Mouse (Mus musculus): Measurements from ENCODE around the gene Ldlrad3.

Ldlrad3 gene

DNA sequence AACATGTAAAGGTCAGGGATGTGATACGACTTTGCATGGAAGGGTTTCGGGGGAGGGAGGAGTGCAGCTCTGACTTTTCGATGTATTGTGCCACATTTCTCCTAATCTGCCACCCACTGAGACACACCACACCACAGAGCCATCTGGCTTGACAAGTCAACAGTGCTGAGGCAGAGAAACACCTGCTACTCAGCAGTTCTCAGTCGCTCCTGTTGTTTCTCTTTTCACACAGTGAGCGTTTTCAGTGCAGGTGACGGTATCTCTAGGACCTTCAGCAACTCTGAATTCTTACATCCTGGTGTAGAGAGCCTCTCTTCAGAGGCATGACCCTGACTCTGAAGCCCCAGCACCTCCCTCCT lies 68.8 kb downstream of the Ldlrad3 start:
- in situ Hi-C loops (cut with MboI, MseI): no loop called here

- in situ Hi-C loops (cut with MboI, MseI): no loop called here
These were observed 69.4 kb downstream of the Ldlrad3 start for GRCm38 (mm10) chr2:102116521-102117401.

- in situ Hi-C loops (cut with MboI, MseI): no loop called here
These were observed 72.4 kb downstream of the Ldlrad3 start for GRCm38 (mm10) chr2:102113801-102114200.

GRCm38 (mm10) chr2:102113323-102113722 lies 72.9 kb downstream of the Ldlrad3 start:
- in situ Hi-C loops (cut with MboI, MseI): no loop called here

DNA sequence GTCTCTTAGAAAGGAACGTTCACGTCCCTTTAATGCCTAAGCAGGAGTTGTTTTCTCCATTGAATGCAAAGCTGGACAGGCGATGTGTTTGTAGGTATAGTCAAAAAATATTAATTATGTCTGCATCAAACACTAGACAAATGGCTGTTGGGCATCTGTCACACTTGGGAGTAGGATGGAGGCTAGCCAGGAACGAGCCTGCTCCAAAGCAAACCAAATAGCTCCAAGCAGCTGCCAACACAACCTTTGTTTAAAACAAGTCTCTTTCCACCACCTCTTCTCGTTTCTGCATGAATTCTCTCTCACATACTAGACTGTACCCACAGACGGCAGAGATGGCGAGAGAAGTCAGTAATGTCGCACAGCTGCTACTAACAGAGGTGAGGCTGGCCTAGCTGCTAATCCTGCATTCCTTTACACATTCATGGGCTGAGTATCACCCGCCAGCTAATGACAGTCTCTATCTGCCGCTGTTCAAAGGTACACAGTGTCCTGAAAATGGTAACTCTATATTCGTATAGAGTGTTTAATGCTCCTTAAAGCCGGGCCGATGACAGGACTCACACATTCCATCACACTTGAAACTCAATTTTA lies 74.2 kb downstream of the Ldlrad3 start:
- in situ Hi-C loops (cut with MboI, MseI): no loop called here

DNA sequence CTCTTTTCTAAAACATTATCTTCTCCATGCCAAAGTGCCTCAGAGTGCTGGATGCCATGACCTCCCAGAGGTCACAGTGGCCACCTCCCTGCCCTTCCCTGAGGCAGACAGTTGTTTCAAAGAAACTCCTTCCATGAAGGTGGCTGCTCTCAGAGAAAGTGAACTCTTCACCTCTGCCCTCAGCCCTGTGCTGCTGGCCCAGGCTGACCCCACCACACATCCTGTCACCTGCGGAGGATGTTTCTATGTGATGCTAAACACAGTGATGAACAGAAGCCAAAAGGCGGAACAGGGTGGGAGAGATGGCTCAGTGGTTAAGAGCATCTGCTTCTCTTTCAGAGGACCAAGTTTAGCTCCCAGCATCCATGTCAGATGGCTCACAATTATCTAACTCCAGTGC lies 75.9 kb downstream of the Ldlrad3 start:
- in situ Hi-C loops (cut with MboI, MseI): no loop called here

DNA sequence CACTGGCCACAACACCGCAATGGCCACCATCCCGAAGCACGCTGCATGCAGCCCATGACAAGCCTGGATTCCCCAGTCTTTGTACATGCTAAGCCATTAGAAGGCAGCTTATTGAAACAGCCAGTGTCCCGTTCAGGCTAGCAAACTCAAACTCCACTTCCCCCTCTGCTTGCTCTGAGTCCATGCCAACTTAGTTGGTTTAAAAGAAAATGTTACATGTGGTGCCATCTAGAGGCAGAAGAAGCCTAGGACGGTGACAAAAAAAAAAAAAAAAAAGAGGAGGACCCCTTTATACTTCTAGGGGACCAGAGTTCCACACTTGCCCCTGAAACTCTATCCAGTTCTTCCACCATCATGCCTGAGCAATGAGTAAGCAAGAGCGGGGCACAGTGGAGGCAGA lies 78.9 kb downstream of the Ldlrad3 start:
- in situ Hi-C loops (cut with MboI, MseI): loop anchor here (10.0 kb wide), 1 partner anchor 202 kb away; no protein-coding TSS in a partner anchor

- in situ Hi-C loops (cut with MboI, MseI): loop anchor here (10.0 kb wide), 1 partner anchor 202 kb away; no protein-coding TSS in a partner anchor
These were observed 79.5 kb downstream of the Ldlrad3 start for GRCm38 (mm10) chr2:102106728-102107127.

- in situ Hi-C loops (cut with MboI, MseI): loop anchor here (10.0 kb wide), 1 partner anchor 201 kb away; no protein-coding TSS in a partner anchor
These were observed 80.7 kb downstream of the Ldlrad3 start for GRCm38 (mm10) chr2:102105454-102105853.

DNA sequence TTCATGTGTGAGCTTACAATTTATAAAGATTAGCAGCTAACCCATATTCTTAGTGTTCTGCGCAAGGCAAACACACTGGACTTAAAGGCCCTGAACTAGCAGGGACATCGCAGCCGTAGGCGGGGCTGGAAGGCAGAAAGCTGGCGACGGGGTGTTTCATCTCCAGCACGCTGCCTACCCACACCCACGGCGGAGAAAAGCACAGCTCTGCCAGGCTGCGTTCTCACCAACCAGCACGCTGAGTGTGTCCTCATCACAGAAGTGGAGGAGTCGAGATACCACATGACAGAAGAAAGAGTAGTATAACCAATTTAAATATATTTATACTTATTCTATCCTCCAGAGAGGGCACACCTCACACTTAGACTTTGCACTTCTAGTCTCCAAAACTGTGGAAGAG lies 82.2 kb downstream of the Ldlrad3 start:
- in situ Hi-C loops (cut with MboI, MseI): loop anchor here (10.0 kb wide), 1 partner anchor 199 kb away; no protein-coding TSS in a partner anchor

DNA sequence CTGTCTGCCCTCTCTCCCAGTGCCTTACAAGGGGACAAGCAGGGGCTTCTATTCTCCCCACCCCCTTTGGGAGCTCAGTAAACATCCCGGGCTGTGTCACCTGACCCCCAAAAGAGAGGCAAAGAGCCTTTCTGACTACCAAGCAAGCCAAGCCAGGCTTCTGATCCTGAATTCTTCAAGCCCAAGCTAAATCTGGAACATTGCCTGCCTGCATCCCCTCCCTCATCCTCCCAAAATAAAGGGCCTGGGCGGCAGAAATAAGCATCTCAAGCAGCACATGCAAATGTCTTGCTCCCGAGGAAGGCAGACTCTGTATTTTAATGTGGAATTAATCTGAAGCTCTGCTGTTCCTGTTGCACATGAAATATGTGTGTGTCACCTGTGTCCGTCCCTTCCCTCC lies 85.7 kb downstream of the Ldlrad3 start:
- in situ Hi-C loops (cut with MboI, MseI): loop anchor here (10.0 kb wide), 1 partner anchor 196 kb away; no protein-coding TSS in a partner anchor

GRCm38 (mm10) chr2:102099702-102100450 lies 86.3 kb downstream of the Ldlrad3 start:
- in situ Hi-C loops (cut with MboI, MseI): loop anchor here (10.0 kb wide), 1 partner anchor 195 kb away; no protein-coding TSS in a partner anchor

- in situ Hi-C loops (cut with MboI, MseI): no loop called here
These were observed 86.9 kb downstream of the Ldlrad3 start for GRCm38 (mm10) chr2:102099261-102099660.

DNA sequence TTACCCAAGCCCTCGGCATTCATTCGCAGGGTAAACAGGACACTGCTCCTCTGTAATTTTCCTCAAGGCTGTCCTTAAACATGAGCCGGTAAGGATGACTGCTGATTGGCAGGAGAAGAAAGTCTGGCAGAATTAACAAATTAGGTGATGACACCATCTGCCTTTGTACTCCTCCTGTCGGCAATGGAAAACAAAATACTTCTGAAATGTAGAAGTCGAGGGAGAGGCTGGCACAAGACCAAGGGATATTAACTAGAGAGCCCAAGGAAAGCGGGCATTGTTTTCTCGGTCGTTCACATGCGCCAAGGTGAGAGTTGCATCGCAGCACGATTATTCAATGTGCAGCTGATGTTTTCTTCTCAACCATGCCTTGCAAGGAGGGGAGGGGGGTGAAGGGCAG lies 91.4 kb downstream of the Ldlrad3 start:
- in situ Hi-C loops (cut with MboI, MseI): no loop called here

GRCm38 (mm10) chr2:102094281-102094680 lies 91.9 kb downstream of the Ldlrad3 start:
- in situ Hi-C loops (cut with MboI, MseI): no loop called here

- in situ Hi-C loops (cut with MboI, MseI): no loop called here
These were observed 93.6 kb downstream of the Ldlrad3 start for GRCm38 (mm10) chr2:102092579-102092978.

DNA sequence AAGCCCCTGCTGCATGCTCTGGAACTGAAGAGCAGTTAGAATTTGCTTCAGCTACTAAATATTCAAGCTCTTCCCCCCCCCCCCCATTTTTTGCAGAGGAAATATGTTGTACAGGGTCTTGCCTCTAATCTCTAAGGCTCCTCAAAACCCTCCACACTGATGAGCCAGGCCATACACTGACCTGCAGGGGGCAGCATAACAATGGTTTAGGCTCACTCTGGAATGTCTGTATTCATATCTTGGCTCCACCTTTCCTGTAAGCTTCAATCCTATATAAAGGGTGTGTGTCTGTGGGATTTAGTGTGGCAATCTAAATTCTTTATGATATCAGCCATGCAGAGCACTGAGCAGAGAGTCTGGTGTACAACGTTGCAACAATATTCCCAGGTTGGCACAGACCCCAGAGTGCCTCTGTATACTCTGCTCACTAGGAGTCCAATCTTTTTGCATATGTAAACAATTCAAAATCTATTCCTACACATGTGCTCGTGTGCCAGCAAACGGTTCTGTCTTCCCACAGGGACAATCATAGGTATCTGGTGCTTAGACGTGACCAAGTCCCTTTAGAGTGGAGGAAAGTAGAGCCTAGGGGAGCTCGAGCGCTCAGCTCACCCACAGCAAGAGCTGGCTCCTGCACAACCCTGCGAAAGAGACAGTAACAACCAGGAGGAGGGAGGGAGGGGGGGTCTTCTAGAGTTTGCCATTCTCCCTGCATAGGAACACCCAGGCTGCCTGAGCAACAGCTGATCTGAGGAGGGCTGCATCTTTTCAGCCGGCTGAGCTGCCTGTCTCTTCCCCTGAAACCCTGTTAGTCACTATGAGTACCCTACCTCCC lies 94.5 kb downstream of the Ldlrad3 start:
- in situ Hi-C loops (cut with MboI, MseI): no loop called here

- in situ Hi-C loops (cut with MboI, MseI): loop anchor here (5.0 kb wide), 1 partner anchor 365 kb away; the partner anchor contains the start of gene Fjx1
These were observed 98.4 kb downstream of the Ldlrad3 start for GRCm38 (mm10) chr2:102087787-102088186.

DNA sequence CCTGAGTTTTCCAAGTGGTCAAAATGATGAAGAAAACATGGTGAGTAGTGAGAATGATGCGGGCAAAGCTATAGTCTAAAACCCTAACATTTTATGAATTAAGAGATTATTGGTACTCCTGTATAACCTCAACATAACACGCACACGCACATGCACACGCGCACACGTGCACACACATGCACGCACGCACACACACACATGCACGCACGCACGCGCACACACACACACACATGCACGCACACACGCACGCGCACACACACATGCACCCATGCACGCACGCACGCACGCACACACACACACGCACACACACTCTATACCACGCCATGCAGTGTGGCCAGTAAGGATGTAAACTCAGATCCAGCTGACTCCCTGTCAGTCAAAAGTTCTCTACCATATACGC lies 99.6 kb downstream of the Ldlrad3 start:
- in situ Hi-C loops (cut with MboI, MseI): loop anchor here (5.0 kb wide), 1 partner anchor 366 kb away; the partner anchor contains the start of gene Fjx1

GRCm38 (mm10) chr2:102082782-102083181 lies 103.4 kb downstream of the Ldlrad3 start:
- in situ Hi-C loops (cut with MboI, MseI): no loop called here

DNA sequence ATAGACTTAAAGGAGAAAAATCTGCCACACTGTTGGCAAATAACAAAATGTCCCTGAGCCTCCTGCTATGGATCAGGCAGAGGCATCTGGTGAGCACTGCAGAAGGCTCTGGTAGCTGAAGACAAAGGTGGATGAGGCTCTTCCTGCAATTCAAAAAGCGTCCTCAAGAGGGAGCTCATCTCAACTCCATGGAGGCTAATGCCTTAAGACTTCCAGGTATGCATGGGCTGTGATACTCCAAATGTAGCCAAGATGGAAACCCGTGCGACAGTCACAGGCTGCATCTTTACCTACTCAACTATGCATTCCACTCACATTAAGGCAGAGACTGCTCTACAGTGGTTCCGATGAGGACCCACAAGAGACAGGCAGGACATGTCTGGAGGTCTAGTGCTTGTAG lies 108.6 kb downstream of the Ldlrad3 start:
- in situ Hi-C loops (cut with MboI, MseI): no loop called here

Data from T-helper 1 cell (primary cell).